Comparison of ENCODE assay signal across 23 mouse cellular contexts in the genomic region with DNA sequence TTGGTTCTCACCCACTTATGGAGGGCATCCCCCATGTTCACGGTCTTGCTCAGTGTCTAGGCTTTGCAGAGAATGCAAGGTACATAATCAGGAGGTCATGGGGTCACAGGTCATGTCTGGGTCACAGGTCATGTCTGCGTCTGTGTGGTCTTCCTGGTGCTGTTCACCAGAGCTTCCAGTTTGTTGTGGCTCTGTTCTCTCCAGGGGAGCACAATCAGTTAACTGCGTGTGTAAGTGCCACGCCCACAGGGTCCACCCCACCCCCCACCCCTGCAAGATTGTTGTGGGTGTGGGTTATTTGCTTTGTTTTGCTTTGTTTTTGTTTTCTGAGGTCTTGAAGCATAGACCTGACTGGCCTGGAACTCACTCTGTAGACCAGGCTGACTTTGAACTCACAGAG. TPM values are rescaled to one million over a fixed set of nuclear protein-coding genes. Genes with fewer than 3 reads are reported as not detected.
DNase-seq lines count a peak whose midpoint lies in the region; ATAC-seq and TF ChIP-seq lines count a peak whose summit lies in the region.
"Had no signal": no experiment of that assay in that cellular context is flagged by ENCODE, and none has a peak within 500 bp of the region (broad histone marks: within the 10 kb centered on the region; RNA-seq: fewer than 3 reads in every experiment).

No protein-coding gene starts in this region.

- TF ChIP-seq EP300 in ES-Bruce4 (IDR thresholded peaks at IDR 0.05; ENCODE audit: insufficient read depth, low read depth, low read length) = peak; percentile 59; the same call in 1 of the 2 replicates

- no peaks in the 10 kb centered on the region for H3K36me3 ChIP-seq in ES-Bruce4 (ENCODE audit: control insufficient read depth, insufficient read depth, low read length, poor library complexity, severe bottlenecking)
- H3K36me3 ChIP-seq in heart, embryonic 11.5 days (ENCODE audit: control insufficient read depth, insufficient read depth, low read length) = no peaks in the 10 kb centered on the region
- H3K36me3 ChIP-seq: embryonic facial prominence, embryonic 10.5 days; embryonic facial prominence, embryonic 12.5 days; forebrain, embryonic 15.5 days had no signal

- H3K4me1 ChIP-seq in ES-Bruce4 (ENCODE audit: control insufficient read depth, insufficient read depth, low read length) = peaks cover 5% of the 10 kb centered on the region
- H3K4me1 ChIP-seq in heart, embryonic 11.5 days (ENCODE audit: control insufficient read depth, insufficient read depth, low read length) = no peaks in the 10 kb centered on the region
- H3K4me1 ChIP-seq: forebrain, embryonic 15.5 days had no signal

- no peak for ATAC-seq in heart, embryonic 11.5 days (replicated peaks; ENCODE audit: insufficient number of reproducible peaks, low FRiP score, low TSS enrichment)
- ATAC-seq in frontal cortex, adult (ENCODE audit: low TSS enrichment) = no peak
- ATAC-seq: forebrain, embryonic 13.5 days; forebrain, embryonic 15.5 days; forebrain, postnatal 0 days had no signal

- no peak overlapping the region for H3K27ac ChIP-seq in ES-Bruce4 (ENCODE audit: insufficient read depth, low read length)
- H3K27ac ChIP-seq in heart, embryonic 11.5 days (ENCODE audit: low read depth, low read length) = no peak overlapping the region
- H3K27ac ChIP-seq: embryonic facial prominence, embryonic 10.5 days; embryonic facial prominence, embryonic 12.5 days; forebrain, embryonic 13.5 days; forebrain, embryonic 15.5 days had no signal

- H3K27me3 ChIP-seq in ES-Bruce4 (ENCODE audit: control insufficient read depth, insufficient read depth, low read length, poor library complexity, severe bottlenecking) = no peaks in the 10 kb centered on the region
- peaks cover 8% of the 10 kb centered on the region for H3K27me3 ChIP-seq in heart, embryonic 11.5 days (ENCODE audit: control insufficient read depth, insufficient read depth, low read length)
- H3K27me3 ChIP-seq: embryonic facial prominence, embryonic 12.5 days had no signal

- no peak for TF ChIP-seq CTCF in ES-Bruce4 (IDR thresholded peaks at IDR 0.05; ENCODE audit: low read depth, low read length)

- no peak overlapping the region for H3K9ac ChIP-seq in ES-Bruce4 (ENCODE audit: low read depth, poor library complexity, severe bottlenecking)
- H3K9ac ChIP-seq in heart, embryonic 11.5 days (ENCODE audit: low read depth, low read length) = no peak overlapping the region
- H3K9ac ChIP-seq: embryonic facial prominence, embryonic 12.5 days; forebrain, embryonic 13.5 days; forebrain, embryonic 15.5 days; forebrain, postnatal 0 days had no signal

- no peak overlapping the region for H3K4me3 ChIP-seq in ES-Bruce4 (ENCODE audit: low read depth, low read length)
- no peak overlapping the region for H3K4me3 ChIP-seq in heart, embryonic 11.5 days (ENCODE audit: low read depth, low read length)
- H3K4me3 ChIP-seq: embryonic facial prominence, embryonic 10.5 days; embryonic facial prominence, embryonic 12.5 days; forebrain, embryonic 13.5 days; forebrain, embryonic 15.5 days had no signal

- DNase-seq in ES-CJ7 (ENCODE audit: low read depth, low spot score) (peak; percentile 86), ZHBTc4 (ENCODE audit: low read depth, low spot score) (peak; percentile 73)
- DNase-seq: adrenal gland, adult 2 months; adrenal gland, postnatal 10 days; adrenal gland, postnatal 36 days; cerebellum, adult 11-12 months; cerebellum, adult 2 months; cerebellum, adult 9-10 months; cerebellum, postnatal 10 days; cerebellum, postnatal 25 days; forebrain, postnatal 0 days had no signal

- 38% methylated on average over 4 of the region's 4 CpGs for WGBS in heart, embryonic 11.5 days (ENCODE audit: insufficient replicate concordance)

- H3K9me3 ChIP-seq in ES-Bruce4 (replicated peaks; ENCODE audit: control insufficient read depth, insufficient read depth, low read length, poor library complexity, severe bottlenecking) = no peaks in the 10 kb centered on the region
- no peaks in the 10 kb centered on the region for H3K9me3 ChIP-seq in heart, embryonic 11.5 days (replicated peaks; ENCODE audit: control insufficient read depth, low read length)
- H3K9me3 ChIP-seq: embryonic facial prominence, embryonic 10.5 days; embryonic facial prominence, embryonic 12.5 days; forebrain, embryonic 13.5 days; forebrain, embryonic 15.5 days had no signal

- H3K4me2 ChIP-seq in heart, embryonic 11.5 days = no peak overlapping the region
- H3K4me2 ChIP-seq: embryonic facial prominence, embryonic 12.5 days; forebrain, embryonic 13.5 days; forebrain, embryonic 15.5 days had no signal

- TF ChIP-seq POLR2A in ES-Bruce4 (IDR thresholded peaks at IDR 0.05; ENCODE audit: insufficient read depth, low read length) = no peak

RNA-seq across cellular contexts. Expression of a gene that starts 26.1 kb away (rescaled TPM):
- not detected in 2 replicates for polyA plus RNA-seq in ES-Bruce4 (2011; ENCODE audit: insufficient read depth, insufficient read length, low read depth, missing spikeins)
- not detected in 2 replicates for polyA plus RNA-seq in heart, embryonic 11.5 days (2014; fragmentation: Nextera tagmentation; extraction: Ambion mirVana)
- polyA plus RNA-seq: C2C12; cerebellum, adult 2 months; cortical plate, adult 2 months; embryonic facial prominence, embryonic 10.5 days; embryonic facial prominence, embryonic 12.5 days; embryonic facial prominence, embryonic 14.5 days; forebrain, embryonic 11.5 days; forebrain, embryonic 13.5 days; forebrain, embryonic 15.5 days; forebrain, postnatal 0 days; frontal cortex, adult 2 months had no signal

RNA-seq across cellular contexts. Expression of a gene that starts 32.4 kb away (rescaled TPM):
- 14.6 and 21.9 TPM in 2 replicates for polyA plus RNA-seq in ES-Bruce4 (2011; ENCODE audit: insufficient read depth, insufficient read length, low read depth, missing spikeins)
- polyA plus RNA-seq in heart, embryonic 11.5 days (2014; fragmentation: Nextera tagmentation; extraction: Ambion mirVana) = 1.4 and 1.7 TPM in 2 replicates
- polyA plus RNA-seq: C2C12 had no signal

RNA-seq across cellular contexts. Expression of a gene that starts 38.4 kb away (rescaled TPM):
- not detected in 2 replicates for polyA plus RNA-seq in ES-Bruce4 (2011; ENCODE audit: insufficient read depth, insufficient read length, low read depth, missing spikeins)
- not detected in 2 replicates for polyA plus RNA-seq in heart, embryonic 11.5 days (2014; fragmentation: Nextera tagmentation; extraction: Ambion mirVana)
- polyA plus RNA-seq: C2C12; cerebellum, adult 2 months; cortical plate, adult 2 months; embryonic facial prominence, embryonic 10.5 days; embryonic facial prominence, embryonic 12.5 days; embryonic facial prominence, embryonic 14.5 days; forebrain, embryonic 11.5 days; forebrain, embryonic 13.5 days; forebrain, embryonic 15.5 days; forebrain, postnatal 0 days; frontal cortex, adult 2 months had no signal

RNA-seq across cellular contexts. Expression of a gene that starts 46.9 kb away (rescaled TPM):
- 37.6 and 45.2 TPM in 2 replicates for polyA plus RNA-seq in ES-Bruce4 (2011; ENCODE audit: insufficient read depth, insufficient read length, low read depth, missing spikeins)
- 5.8 and 6.4 TPM in 2 replicates for polyA plus RNA-seq in heart, embryonic 11.5 days (2014; fragmentation: Nextera tagmentation; extraction: Ambion mirVana)
- polyA plus RNA-seq: C2C12 had no signal

RNA-seq across cellular contexts. Expression of a gene that starts 56.5 kb away (rescaled TPM):
- polyA plus RNA-seq in ES-Bruce4 (2011; ENCODE audit: insufficient read depth, insufficient read length, low read depth, missing spikeins) = not detected in 2 replicates
- not detected in 2 replicates for polyA plus RNA-seq in heart, embryonic 11.5 days (2014; fragmentation: Nextera tagmentation; extraction: Ambion mirVana)
- polyA plus RNA-seq: C2C12; cerebellum, adult 2 months; cortical plate, adult 2 months; embryonic facial prominence, embryonic 10.5 days; embryonic facial prominence, embryonic 12.5 days; embryonic facial prominence, embryonic 14.5 days; forebrain, embryonic 11.5 days; forebrain, embryonic 13.5 days; forebrain, embryonic 15.5 days; forebrain, postnatal 0 days; frontal cortex, adult 2 months had no signal
